Mouse (Mus musculus) kidney, postnatal 0 days (tissue): ENCODE results near the gene Trp53i11. TPM values are rescaled to one million over a fixed set of nuclear protein-coding genes. Genes with fewer than 3 reads are reported as not detected.

ENCODE experiments used
- ATAC-seq: fragments of 200-750 bp; cut with Nextera tagmentation; replicated peaks from 2 replicates; pipeline ENCODE4 v1.8.0; 2017; ENCODE audit warnings: low read depth, moderate number of reproducible peaks, moderate TSS enrichment, moderate library complexity; ENCODE audit not compliant: low FRiP score
- DNase-seq: peaks from one replicate; pipeline ENCODE4 v3.0.0-alpha.2; 2016; ENCODE audit warnings: low spot score
- H3K27ac ChIP-seq: fragments of 300-500 bp; sonication (generic); 2 replicates; pipeline ENCODE4 v1.5.1; 2014; ENCODE audit warnings: mild to moderate bottlenecking
- H3K27me3 ChIP-seq: fragments of 300-500 bp; sonication (generic); 2 replicates; pipeline ENCODE4 v1.6.1; 2014; ENCODE audit warnings: low read length, mixed read lengths; ENCODE audit not compliant: insufficient read depth
- H3K36me3 ChIP-seq: fragments of 300-500 bp; sonication (generic); 2 replicates; pipeline ENCODE4 v1.6.1; 2014; ENCODE audit warnings: low read length, mixed read lengths; ENCODE audit not compliant: insufficient read depth
- H3K4me1 ChIP-seq: fragments of 300-500 bp; sonication (generic); replicated peaks from 2 replicates; pipeline ENCODE4 v1.6.1; 2014; ENCODE audit warnings: antibody characterized with exemption, low read length, mixed read lengths; ENCODE audit not compliant: insufficient read depth
- H3K4me2 ChIP-seq: fragments of 300-500 bp; sonication (generic); 2 replicates; pipeline ENCODE4 v1.6.1; 2014; ENCODE audit warnings: mild to moderate bottlenecking, low read length, moderate library complexity, mixed read lengths
- H3K4me3 ChIP-seq: fragments of 300-500 bp; sonication (generic); replicated peaks from 2 replicates; pipeline ENCODE4 v1.5.1; 2014; ENCODE audit warnings: low read depth, low read length
- H3K9ac ChIP-seq: fragments of 300-500 bp; sonication (generic); 2 replicates; pipeline ENCODE4 v1.6.1; 2014; ENCODE audit warnings: low read depth, low read length
- H3K9me3 ChIP-seq: fragments of 300-500 bp; sonication (generic); replicated peaks from 2 replicates; pipeline ENCODE4 v1.6.1; 2016; ENCODE audit warnings: low read length, inconsistent platforms, mixed read lengths
- CTCF ChIP-seq: IDR thresholded peaks from 2 replicates; pipeline ENCODE4 v1.5.1; 2016; ENCODE audit warnings: antibody characterized with exemption, low read depth, mild to moderate bottlenecking, moderate library complexity
- WGBS: fragments of 180-500 bp; shearing (Covaris S2); extraction: QIAGEN DNeasy Blood & Tissue Kit; methylation state at CpG from one replicate; pipeline ENCODE4 v1.1.7; 2014; 5-methylcytosine and 5-hydroxymethylcytosine counted together
- polyA plus RNA-seq: library from polyadenylated mRNA; unstranded; fragments of >200 nt; fragmentation: Nextera tagmentation; extraction: Ambion mirVana; gene quantifications from 2 replicates; pipeline ENCODE4 v1.2.1, GENCODE M21; 2015

The Trp53i11 gene
- polyA plus RNA-seq, 1 experiment from 2014 or later = 28.3 TPM

DNA sequence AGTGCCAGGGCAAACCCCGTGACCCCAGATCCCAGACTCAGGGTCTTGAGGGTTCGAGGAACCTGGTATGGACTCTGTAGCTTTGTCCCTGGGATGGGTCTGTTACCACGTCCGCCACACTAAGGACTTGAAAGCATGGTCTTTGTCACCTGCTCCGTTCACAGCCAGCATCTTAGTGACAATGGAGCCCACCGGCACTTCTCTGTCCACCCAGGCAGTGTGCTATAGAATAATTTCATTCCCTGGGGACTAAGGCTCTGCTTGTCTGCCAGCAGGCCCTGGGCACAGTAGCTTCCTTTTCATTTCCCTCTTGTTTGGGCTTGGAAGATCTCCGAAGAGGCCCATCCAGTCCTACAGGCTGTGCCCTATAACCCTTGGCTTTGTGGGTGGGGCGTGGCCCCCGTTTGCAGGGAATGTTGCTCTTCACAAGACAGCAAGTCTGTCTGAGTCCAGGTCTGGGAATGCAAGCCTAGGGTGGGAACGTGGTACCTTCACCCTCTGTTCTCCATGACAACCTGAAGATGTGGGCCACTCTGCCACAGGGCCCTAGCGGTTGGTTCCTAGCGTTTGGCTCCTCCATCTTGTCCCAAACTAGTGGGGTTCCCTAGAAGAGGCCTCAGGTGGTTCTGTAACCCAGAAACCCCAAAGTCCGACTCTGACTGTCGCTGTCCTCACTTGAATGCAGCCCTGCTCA is 4.3 kb downstream of the Trp53i11 start:
- H3K36me3 ChIP-seq = no peaks in the 10 kb centered on the region
- H3K4me3 ChIP-seq = no peak overlapping the region
- H3K4me1 ChIP-seq = peaks cover 30% of the 10 kb centered on the region
- DNase-seq (no peak), ATAC-seq (no peak)
- H3K4me2 ChIP-seq = no peak overlapping the region
- H3K27me3 ChIP-seq = no peaks in the 10 kb centered on the region
- 81% methylated on average over 14 of the region's 14 CpGs for WGBS
- H3K27ac ChIP-seq = no peak overlapping the region
- TF ChIP-seq CTCF = no peak
- no peaks in the 10 kb centered on the region for H3K9me3 ChIP-seq
- H3K9ac ChIP-seq = no peak overlapping the region

DNA sequence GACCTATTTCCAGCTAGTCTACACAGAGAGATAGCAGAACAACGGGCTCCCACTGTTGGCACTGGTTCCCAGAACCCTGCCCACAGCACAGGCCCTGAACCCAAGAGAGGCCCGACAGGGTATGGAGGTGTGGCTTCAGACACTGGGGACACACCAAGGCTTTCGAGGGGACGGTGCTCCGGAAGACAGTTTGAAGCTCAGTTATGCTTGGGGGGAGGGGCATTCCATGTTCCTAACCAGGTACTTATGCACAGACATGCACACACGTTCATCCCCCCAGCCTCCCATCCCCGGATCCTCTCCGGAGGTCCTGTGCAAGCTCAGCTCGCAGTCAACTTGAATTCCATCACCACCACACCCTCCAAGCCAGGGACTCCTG is 4.8 kb downstream of the Trp53i11 start:
- WGBS = 54% methylated on average over 9 of the region's 9 CpGs
- Histone ChIP-seq H3K36me3 (no peaks in the 10 kb centered on the region), H3K27ac (no peak overlapping the region), H3K4me1 (peaks cover 30% of the 10 kb centered on the region), H3K4me3 (no peak overlapping the region), H3K4me2 (no peak overlapping the region), H3K27me3 (no peaks in the 10 kb centered on the region), H3K9me3 (no peaks in the 10 kb centered on the region), H3K9ac (no peak overlapping the region)
- ATAC-seq (no peak), DNase-seq (no peak)
- no peak for TF ChIP-seq CTCF

DNA sequence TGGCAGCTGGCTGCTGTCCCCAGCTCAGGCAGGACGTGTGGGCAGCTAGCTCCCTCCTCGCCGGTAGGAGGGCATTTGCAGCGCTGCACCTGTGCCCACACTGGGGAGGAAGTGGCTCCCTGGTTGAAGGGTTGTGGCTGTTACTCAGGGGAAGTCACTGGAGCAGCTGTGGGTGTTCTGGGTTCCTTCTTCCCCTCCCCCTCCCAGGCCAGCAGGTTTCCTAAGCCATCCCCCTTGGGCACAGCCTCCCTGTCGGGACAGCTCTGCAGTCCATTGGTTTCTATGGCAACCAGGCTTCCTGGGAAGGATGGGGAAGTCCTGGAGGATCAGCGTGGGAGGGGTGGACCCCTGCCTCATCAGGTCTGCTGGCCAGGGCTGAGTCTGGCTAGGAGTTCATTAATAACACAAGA is 5.3 kb downstream of the Trp53i11 start:
- TF ChIP-seq CTCF = peak; percentile 15; the same call in 1 of the 2 replicates
- H3K4me3 ChIP-seq = no peak overlapping the region
- 0 out of 2 replicates have a peak, but pooled peaks have one; percentile 14 for ATAC-seq
- no peak overlapping the region for H3K9ac ChIP-seq
- 4% methylated on average over 6 of the region's 6 CpGs for WGBS
- peaks cover 30% of the 10 kb centered on the region for H3K4me1 ChIP-seq
- no peaks in the 10 kb centered on the region for H3K36me3 ChIP-seq
- H3K9me3 ChIP-seq = no peaks in the 10 kb centered on the region
- H3K27ac ChIP-seq = no peak overlapping the region
- H3K27me3 ChIP-seq = no peaks in the 10 kb centered on the region
- H3K4me2 ChIP-seq = no peak overlapping the region
- peak; percentile 51 for DNase-seq

DNA sequence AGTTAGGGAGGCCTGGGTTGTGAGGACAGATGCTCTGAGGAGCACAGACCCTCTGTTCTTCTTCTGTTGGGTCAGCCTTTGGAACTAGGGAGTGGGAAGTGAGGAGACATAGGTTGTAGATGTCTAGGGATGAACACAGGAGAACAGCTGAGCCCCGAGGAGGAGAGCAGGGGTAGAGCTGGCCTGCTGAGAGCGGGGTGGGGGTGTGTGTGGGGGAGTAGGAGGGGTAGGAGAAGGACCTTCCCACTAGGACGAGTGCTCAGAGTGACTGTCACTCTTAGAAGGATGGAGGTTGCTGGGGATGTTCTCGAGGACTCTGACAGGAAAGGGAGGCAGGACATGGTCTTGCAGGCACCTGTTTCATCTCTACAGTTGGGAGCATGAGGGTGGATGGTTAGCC is 6.5 kb downstream of the Trp53i11 start:
- H3K4me2 ChIP-seq = no peak overlapping the region
- peaks cover 30% of the 10 kb centered on the region for H3K4me1 ChIP-seq
- WGBS = 47% methylated on average over 4 of the region's 4 CpGs
- no peak for DNase-seq
- H3K9ac ChIP-seq = no peak overlapping the region
- no peaks in the 10 kb centered on the region for H3K36me3 ChIP-seq
- H3K9me3 ChIP-seq = no peaks in the 10 kb centered on the region
- H3K4me3 ChIP-seq = no peak overlapping the region
- H3K27me3 ChIP-seq = no peaks in the 10 kb centered on the region
- TF ChIP-seq CTCF = no peak
- H3K27ac ChIP-seq = no peak overlapping the region
- ATAC-seq = no peak

DNA sequence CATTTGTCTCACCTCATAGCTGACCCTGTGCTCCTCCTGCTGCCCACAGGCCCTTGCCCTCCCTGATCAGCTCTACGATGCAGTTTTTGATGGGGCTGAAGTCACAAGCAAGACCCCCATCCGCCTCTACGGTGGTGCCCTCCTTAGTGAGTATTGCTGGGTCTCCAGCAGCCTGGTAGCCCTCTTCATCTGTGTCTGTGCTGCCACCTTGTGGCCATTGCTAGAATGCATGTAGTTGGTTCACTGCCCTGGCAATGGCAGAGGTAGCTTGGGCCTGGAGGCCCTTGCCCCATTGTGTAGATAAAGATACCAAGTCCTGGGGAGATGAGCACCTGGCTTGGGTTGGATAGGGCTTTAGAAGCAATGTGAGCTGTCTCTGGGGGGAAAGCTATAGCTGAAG is 11.5 kb downstream of the Trp53i11 start:
- H3K9ac ChIP-seq = no peak overlapping the region
- TF ChIP-seq CTCF = peak; percentile 96
- H3K9me3 ChIP-seq = no peaks in the 10 kb centered on the region
- no peak overlapping the region for H3K27ac ChIP-seq
- H3K4me1 ChIP-seq = no peaks in the 10 kb centered on the region
- ATAC-seq (peak; percentile 9; the same call in 1 of the 2 replicates), DNase-seq (peak; percentile 88)
- H3K36me3 ChIP-seq = peaks cover 3% of the 10 kb centered on the region; the same call in 1 of the 2 replicates
- 14% methylated on average over 3 of the region's 3 CpGs for WGBS
- H3K4me3 ChIP-seq = no peak overlapping the region
- H3K4me2 ChIP-seq = no peak overlapping the region
- H3K27me3 ChIP-seq = no peaks in the 10 kb centered on the region

DNA sequence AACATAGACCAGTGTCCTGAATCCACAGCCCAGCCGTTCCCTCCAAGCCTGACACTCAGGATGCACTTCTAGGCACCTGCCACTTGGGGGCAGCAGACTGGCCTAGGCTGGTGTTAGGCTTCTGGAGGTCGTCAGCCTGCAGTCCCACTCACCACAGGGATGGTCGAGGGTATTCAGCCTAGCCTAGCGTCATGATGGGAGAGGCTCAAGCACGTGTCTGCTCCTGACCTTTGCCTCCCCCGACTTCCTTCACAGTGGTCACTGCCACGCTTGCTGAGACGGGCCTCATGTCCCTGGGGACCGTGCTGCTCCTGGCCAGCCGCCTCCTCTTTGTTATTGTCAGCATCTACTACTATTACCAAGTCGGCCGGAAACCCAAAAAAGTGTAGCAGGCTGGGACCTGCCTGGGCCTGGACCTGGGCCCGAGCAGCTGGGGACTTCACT is 12.2 kb downstream of the Trp53i11 start:
- H3K27me3 ChIP-seq = no peaks in the 10 kb centered on the region
- TF ChIP-seq CTCF = peak; percentile 94
- H3K27ac ChIP-seq = no peak overlapping the region
- no peak overlapping the region for H3K4me3 ChIP-seq
- no peak overlapping the region for H3K9ac ChIP-seq
- no peaks in the 10 kb centered on the region for H3K4me1 ChIP-seq
- ATAC-seq (peak; percentile 25), DNase-seq (peak; percentile 62)
- 27% methylated on average over 13 of the region's 13 CpGs for WGBS
- no peaks in the 10 kb centered on the region for H3K9me3 ChIP-seq
- peaks cover 6% of the 10 kb centered on the region; the same call in 1 of the 2 replicates for H3K36me3 ChIP-seq
- H3K4me2 ChIP-seq = no peak overlapping the region
